Mouse (Mus musculus): Measurements from ENCODE around the gene Lmx1b.

Gene Lmx1b

GRCm38 (mm10) chr2:33582457-33583060 lies 57.8 kb downstream of the Lmx1b start:
- in situ Hi-C loops (cut with MboI, MseI), result no loop called here

DNA sequence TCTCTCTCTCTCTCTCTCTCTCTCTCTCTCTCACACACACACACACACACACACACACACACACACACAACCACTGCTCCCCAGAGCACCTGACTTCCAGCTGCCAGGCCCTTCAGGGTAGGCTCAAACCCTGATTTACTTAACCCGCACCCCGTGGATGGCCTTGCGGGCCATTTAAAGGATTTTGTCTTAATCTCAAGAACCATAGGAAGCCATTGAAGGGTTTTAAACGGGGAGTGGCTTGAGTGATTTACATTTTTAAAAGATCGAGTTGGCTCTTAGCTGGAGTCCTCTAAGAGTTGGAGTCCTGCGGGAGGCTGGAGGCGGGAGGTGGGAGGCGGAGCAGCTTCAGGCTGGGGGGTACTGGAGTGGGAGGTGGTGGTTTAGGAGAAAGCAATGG lies 58.4 kb downstream of the Lmx1b start:
- in situ Hi-C loops (cut with MboI, MseI), result no loop called here

GRCm38 (mm10) chr2:33581449-33581777 lies 58.9 kb downstream of the Lmx1b start:
- in situ Hi-C loops (cut with MboI, MseI), result no loop called here

DNA sequence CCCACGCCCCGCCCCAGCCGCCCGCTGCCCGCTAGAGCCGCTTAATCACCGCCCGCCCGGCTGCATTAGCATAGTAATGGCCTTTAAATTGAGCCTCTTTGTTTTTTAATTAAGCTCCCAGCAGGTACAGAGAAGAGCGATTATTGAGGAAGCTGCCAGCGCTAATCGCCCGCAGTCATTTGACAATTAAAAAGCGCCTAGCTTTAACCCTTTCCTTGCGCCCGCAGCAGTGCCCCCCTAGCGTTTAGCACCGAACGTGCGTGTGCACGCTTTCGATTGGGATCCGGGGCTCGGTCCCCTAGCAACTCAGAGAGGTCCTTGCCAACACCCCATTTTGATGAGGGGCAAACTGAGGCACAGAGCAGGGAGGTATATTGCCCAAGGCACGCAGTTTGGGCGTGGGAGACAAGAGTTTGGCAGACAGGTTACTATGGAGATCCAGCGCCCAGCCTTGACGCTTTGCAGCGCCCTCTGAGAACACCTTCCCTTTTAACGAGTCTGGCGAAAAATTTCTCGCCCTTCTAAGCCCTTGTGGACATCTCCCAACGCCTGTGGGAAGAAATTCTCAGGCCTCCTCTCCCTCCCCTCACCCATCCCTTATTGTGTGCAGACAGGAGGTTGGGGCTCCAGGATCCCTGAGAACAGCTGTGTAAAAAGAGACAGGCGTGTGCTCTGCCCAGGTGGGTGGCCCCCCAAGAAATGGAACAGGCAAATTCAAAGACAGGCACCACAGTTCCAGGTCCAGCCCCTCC lies 59.4 kb downstream of the Lmx1b start:
- in situ Hi-C loops (cut with MboI, MseI), result no loop called here

DNA sequence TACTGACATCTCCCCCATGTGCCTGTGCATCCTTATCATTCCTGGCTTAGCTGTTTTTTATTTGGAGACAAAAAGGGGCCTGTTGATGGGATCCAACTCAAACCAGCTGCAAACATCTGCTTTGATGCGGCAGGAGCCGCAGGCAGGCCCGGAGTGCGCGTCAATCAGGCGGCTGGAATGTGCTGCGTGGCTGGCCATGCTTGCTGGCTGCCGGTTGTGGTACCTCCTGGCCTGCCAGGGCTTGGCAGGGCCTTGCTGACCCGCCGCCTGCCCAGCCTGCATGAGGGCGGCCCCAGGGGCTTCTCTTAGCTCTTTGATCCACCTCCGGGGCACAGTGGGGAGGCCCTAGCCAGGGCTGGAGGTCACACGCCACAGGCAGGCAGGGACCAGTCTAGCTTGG lies 64.9 kb downstream of the Lmx1b start:
- in situ Hi-C loops (cut with MboI, MseI), result no loop called here

DNA sequence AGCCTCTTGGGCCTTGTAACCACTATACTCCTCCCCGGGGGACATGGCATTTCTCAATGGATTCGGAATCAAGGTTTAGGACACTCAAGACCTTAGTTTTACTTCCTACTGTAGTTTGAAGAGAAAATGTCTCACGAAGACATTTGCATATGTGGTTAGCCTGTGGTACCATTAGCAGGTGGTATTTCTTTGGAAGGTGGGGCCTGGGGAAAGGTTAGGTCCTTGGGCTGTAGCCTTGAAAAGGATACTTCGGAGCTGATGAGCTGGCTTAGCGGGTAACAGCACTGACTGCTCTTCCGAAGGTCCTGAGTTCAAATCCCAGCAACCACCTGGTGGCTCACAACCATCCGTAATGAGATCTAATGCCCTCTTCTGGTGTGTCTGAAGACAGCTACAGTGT lies 67.2 kb downstream of the Lmx1b start:
- in situ Hi-C loops (cut with MboI, MseI), result no loop called here

GRCm38 (mm10) chr2:33571219-33571824 lies 69.0 kb downstream of the Lmx1b start:
- in situ Hi-C loops (cut with MboI, MseI), result no loop called here

DNA sequence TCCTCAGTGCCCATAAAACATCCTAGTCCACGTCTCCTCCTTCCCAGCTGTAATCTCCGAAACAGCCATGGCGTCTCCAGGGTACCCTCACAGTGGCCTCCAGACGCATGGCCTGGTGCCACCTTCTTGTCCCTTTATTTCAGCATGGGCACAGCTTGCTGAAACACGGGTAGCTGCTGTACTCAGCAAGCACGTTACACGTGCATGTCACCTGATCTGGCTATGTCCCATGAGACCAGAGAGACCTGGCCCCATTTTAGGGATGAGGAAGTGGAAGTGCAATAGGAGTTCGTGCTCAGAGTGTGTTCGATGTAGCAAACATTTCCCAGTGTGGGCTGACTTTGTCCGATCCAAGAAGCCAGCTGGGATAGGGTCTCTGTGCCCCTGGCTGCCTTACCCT lies 70.6 kb downstream of the Lmx1b start:
- in situ Hi-C loops (cut with MboI, MseI), result no loop called here

DNA sequence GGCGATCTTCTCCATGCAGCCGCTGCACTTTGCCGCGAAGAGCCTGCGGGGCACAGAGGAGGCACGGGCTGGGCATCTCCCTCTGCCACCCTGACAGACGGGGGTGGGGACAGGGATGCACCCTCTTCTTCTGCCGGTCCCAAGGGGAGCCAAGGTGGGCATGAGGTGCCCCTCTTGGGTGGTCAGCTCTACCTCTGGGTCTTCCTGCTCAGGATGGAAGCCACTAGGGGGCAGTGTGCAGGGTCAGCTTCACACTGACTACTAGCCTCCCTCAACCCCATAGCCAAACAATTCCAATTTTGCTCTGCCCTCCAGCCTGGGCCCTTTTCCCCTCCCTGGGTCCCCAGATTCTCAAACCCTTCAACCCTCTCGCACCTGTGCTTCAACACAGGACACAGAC lies 71.1 kb downstream of the Lmx1b start:
- in situ Hi-C loops (cut with MboI, MseI), result no loop called here

DNA sequence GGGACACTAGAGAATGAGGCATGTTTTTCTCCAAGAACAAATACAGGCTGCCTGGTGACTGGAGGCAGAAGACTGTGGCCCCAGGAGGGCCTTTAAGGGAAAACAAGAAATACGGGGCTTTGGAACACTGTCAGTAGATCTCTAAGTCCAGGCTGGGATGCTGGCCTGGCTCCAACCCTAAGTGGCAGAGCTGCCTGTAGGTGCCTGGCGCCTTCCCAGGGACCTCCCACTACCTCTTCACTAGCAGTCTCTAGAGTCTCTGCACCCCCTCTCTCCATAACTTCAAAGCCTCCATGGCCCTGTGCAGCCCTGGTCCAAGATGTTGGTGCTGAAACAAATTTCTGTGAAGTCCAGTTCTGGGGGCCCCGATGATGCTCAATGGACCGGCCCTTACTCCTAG lies 74.4 kb downstream of the Lmx1b start:
- in situ Hi-C loops (cut with MboI, MseI), result no loop called here

DNA sequence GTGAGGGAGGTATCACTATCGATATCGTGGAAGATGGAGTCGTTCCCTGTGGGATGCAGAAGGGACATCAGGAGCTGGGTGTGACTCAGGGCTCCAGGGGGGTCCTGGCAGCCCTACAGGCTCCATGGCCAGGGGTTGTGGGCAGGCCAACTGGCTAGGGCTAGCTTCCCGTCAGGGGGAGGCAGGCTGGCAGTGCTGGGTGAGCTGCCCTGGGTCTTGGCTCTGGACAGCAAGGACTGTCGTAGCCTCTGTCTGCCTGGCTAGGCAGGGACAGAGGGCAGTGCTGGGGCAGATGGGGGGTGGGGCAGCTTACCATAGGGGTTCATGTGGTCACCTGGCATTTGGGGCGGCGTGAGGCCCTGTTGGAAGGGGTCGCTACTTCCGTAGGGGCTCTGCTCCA lies 75.6 kb downstream of the Lmx1b start:
- in situ Hi-C loops (cut with MboI, MseI), result no loop called here

GRCm38 (mm10) chr2:33559752-33560151 lies 80.6 kb downstream of the Lmx1b start:
- in situ Hi-C loops (cut with MboI, MseI), result loop anchor here (5.0 kb wide), 1 partner anchor 67 kb away; no protein-coding TSS in a partner anchor

- in situ Hi-C loops (cut with MboI, MseI), result loop anchor here (5.0 kb wide), 1 partner anchor 67 kb away; no protein-coding TSS in a partner anchor
Measured at GRCm38 (mm10) chr2:33559334-33559733, 81.0 kb downstream of the Lmx1b start.

DNA sequence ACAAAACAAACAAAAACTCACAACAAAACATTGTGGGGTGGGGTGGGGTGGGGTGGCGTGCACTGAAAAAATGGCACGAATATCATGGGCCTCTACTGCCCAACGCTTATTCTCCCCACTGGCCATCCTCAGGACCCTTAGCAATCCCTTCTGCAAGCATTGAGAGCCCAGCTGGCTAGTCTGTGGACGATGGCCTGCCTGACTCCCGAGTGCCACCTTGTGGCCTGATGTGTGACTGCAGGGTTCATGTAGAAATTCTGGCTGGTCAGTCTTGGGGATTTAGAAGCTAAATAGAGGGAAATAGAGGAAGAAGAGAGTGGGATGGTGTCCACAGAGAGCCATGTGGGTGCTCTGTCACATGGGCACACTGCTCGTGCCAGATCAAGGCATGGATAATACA lies 82.1 kb downstream of the Lmx1b start:
- in situ Hi-C loops (cut with MboI, MseI), result loop anchor here (5.0 kb wide), 1 partner anchor 66 kb away; no protein-coding TSS in a partner anchor

GRCm38 (mm10) chr2:33555573-33555972 lies 84.7 kb downstream of the Lmx1b start:
- in situ Hi-C loops (cut with MboI, MseI), result loop anchor here (5.0 kb wide), 1 partner anchor 63 kb away; no protein-coding TSS in a partner anchor

DNA sequence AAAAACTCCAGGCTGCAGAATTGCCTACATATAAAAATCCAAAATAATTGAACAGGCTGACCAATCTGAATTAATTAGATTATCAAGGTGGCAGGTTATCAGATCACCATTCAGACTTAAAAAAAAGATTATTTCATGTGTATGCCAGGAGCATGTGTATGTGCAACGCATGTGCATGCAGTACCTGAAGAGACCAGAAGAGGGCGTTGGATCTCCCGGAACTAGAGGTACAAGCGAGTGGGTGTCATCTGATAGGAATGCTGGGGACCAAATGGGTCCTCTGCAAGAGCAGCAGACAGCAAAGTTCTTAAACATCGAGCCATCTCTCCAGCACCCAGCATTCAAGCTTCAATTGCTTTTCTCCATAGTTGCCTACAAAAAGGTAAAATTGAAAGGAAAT lies 87.6 kb downstream of the Lmx1b start:
- in situ Hi-C loops (cut with MboI, MseI), result no loop called here

DNA sequence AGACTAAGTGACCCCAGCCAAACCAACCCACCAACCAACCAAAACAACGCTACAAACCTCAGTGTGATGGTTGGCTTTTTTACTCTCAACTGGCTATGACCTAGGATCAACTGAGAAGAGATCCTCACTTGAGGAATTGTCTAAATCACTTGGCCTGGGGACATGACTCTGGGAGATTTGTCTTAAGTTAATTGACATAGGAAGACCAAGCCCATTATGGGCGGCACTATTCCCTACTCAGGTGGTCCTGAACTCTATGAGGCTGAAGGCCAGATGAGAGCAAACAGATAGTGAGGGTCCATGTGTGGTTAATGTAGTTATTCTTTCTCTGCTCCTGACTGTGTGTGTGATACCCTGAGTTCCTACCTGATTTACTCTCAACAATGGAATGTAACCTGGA lies 92.7 kb downstream of the Lmx1b start:
- in situ Hi-C loops (cut with MboI, MseI), result no loop called here

GRCm38 (mm10) chr2:33546879-33547278 lies 93.4 kb downstream of the Lmx1b start:
- in situ Hi-C loops (cut with MboI, MseI), result no loop called here

DNA sequence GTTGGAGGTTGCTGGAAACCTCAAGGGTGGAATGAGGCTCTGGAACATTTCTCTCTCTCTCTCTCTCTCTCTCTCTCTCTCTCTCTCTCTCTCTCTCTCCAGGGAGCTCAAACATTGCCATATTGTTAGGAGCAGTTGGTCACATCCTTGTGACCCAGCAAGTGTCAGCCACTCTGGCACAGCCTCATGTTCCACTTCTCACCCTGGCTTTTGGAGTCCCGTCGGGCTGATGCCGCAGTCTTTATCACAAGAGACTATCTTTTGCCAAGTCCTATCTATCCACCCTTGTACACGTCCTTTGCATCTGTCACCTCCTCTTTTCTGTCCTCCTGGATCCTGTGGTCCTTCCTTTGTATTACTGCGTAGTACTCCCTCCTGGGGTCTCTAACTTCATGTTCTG lies 94.3 kb downstream of the Lmx1b start:
- in situ Hi-C loops (cut with MboI, MseI), result no loop called here

DNA sequence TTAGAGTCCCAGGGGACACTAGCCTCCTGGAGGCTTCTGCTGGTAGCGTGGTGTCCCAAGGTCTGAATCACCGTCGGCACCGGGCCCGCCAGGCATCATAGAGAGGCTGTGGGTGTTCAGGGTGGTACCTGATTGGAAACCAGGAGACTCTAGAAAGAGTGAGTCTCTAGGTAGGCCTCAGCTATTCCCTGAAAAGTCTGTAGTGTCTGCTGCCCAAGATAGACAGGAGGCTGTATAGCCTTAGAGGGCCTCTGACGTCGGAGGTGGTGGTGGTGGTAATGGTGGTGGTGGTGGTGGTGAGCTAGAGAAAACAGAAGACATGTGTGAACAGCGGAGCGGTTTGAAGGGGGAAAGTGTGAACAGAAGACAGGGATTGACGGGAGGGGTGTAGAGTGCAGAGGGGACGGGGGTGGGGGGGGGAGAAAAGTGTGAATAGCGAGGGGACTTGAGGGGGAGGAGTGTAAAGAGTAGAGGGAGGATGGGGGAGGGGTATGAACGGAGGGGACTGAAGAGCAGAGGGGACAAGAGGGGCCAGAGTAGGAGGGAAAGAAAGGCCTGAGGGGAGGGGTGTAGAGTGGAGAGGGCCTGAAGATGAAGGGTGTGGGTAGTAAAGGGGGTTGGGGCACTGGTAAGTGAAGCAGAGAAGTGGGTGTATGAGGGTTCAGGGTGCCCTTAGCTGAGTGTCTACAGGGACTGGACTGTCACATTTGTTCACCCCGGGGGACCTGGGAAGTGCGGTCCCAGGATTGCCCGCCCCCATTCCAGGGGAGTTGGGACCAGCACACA lies 95.3 kb downstream of the Lmx1b start:
- in situ Hi-C loops (cut with MboI, MseI), result no loop called here

- in situ Hi-C loops (cut with MboI, MseI), result no loop called here
Measured at GRCm38 (mm10) chr2:33544203-33544762, 96.0 kb downstream of the Lmx1b start.

Data from T-helper 17 cell (primary cell).